Mouse (Mus musculus): ENCODE results near the gene Pxylp1.

DNA sequence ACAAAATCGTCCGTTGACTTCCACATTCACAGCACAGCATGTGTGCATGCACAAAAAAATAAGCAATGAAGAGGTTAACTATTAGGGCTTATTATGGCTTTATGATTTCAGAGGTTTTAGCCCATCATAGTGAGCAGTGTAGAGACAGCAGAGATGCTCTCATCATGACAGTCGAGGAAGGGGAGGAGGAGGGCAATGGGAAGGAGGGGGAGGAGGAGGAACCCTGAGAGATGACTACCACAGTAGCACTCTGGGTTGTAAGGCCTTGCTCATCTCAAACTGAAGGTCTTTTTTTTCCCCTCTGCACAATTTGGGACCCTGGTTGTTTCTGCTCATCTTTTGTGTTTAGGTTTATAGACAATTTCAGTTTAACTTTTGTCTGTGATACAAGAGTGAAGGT, 42.3 kb upstream of the Pxylp1 start:
- no peak for TF ChIP-seq POLR2A (IDR thresholded peaks at IDR 0.05; ENCODE audit: extremely low read depth, insufficient read depth, low read length)
- TF ChIP-seq CTCF (IDR thresholded peaks at IDR 0.05; ENCODE audit: low read depth, low read length): no peak
